Mouse (Mus musculus) urinary bladder, postnatal 25 days (tissue): Measurements from ENCODE around the gene Pou4f1.
A peak's percentile ranks its signal among the peaks of the same experiment; 100 is the strongest.
"Not testable (repeated sequence)": the region's sequence is repeated elsewhere in the genome, so short reads cannot be mapped to it uniquely, and the experiment has no call there.

Source experiments
- DNase-seq: peaks from one replicate; pipeline ENCODE4 v3.0.0; 2022; ENCODE audit warnings: low spot score

Pou4f1 gene

DNA sequence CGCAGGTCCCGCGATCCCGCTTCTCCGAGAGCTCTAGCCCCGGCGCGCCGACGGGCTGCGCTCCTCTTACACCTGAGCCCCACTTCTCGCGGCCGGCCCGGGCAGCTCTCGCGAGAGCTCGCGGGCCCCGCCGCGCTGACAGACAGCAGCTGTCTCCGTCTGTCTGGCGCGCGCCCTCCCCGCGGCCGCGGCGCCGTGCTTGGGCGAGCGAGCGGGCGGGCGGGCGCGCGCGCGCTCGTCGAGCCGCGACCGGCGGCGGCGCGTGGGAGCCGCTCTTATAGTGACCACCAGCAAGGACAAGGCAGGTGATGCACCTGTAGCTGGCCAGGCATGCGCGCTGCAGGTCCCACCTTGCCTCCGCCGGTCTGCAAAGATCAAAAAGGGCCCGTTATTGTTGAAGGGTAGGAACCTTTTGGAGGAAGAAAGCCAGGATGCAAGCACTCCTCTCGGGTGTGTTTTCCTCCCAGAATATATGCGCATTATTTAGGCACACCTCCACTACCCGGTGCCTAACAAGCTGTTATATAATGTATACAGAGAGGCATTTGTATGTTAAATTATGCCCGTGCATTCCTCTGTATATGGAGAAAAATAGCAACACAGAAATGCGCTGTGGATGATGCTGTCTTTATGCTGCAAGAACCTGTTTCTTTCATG, at the start of gene Pou4f1:
Gene Pou4f1, minus strand, starts transcription at position 34 of the 657 bp plus-strand sequence.
- DNase-seq, result peak; percentile 36

DNA sequence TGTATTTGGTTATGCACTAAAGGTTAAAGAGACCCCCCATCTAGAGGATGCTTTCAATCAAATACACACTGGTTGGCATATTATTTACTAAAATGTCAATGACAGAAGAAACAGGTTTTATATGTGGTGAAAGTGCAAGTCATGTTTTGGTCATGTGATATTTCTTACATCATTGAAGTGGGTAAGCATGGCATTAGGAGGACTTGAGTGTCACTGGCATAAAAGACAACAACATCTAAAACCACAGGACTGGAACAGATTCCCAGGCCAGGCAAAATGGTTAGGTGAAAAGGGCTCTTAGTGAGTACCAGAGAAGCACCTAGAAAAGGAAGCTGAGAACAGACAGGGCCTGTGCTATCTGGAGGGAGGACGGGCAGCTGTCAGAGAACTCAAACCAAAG, 43.9 kb upstream of the Pou4f1 start:
- no peak for DNase-seq

DNA sequence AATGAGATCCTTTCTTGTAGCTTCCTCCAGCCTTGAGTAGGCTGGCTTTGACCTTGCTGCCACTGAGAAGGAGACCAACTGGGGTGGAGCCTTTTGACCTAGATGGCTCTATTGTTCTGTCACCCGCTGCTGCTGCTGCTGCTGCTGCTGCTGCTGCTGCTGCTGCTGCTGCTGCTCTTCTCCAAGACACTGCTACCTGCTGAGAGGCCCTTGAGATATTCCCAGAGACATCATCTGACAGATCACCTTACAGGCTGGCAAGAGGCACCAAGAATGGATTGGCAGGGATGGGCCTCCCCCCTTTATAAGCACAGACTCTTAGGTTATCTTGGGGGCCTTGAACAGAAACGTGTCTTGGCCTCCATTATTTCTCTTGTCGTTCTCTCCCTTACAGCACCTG, 35.0 kb upstream of the Pou4f1 start:
- not testable (repeated sequence) for DNase-seq

DNA sequence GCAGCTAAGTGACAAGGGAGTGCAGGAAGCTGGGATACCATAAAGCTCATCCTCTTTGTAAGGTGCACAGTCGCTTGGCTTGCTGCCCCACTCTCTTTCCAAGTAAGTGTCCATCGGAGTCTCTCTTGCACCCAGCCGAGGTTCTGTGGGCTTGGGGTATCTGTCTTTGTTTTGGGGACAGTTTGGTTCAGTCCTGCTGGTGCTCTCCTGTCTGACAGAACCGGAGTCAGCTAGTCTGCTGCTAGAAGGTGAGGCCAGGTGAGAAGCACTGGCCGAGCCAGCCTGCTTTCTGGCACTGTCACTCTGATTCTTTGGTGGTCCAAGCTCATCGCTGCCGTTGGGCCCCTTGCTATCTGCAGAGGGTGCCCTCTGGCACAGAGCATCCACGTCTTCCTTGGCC, 12.0 kb upstream of the Pou4f1 start:
- no peak for DNase-seq

DNA sequence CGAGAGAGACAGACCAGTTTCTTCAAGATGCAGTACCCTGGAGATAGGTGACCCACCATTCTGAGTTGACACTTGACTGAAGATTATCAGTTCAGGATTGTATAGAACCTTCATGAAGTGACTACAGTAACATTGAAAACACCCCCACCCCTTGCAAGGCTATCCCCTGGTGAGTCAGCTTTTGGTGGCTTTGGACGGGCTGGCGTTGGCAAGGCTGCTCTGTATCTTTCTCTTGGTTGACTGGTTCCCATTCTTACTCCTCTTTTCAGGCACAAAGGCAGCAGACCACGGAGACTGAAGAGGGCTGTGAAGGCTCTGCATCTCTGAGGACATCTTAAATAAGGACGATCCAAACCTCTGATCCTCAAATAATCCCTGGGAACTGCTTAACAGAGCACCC, 10.8 kb upstream of the Pou4f1 start:
- DNase-seq, result no peak

GRCm38 (mm10) chr14:104477616-104478015, 9.8 kb upstream of the Pou4f1 start:
- DNase-seq, result no peak

GRCm38 (mm10) chr14:104475438-104475837, 7.6 kb upstream of the Pou4f1 start:
- no peak for DNase-seq

GRCm38 (mm10) chr14:104468623-104468970, 798 bp upstream of the Pou4f1 start:
- no peak for DNase-seq

DNA sequence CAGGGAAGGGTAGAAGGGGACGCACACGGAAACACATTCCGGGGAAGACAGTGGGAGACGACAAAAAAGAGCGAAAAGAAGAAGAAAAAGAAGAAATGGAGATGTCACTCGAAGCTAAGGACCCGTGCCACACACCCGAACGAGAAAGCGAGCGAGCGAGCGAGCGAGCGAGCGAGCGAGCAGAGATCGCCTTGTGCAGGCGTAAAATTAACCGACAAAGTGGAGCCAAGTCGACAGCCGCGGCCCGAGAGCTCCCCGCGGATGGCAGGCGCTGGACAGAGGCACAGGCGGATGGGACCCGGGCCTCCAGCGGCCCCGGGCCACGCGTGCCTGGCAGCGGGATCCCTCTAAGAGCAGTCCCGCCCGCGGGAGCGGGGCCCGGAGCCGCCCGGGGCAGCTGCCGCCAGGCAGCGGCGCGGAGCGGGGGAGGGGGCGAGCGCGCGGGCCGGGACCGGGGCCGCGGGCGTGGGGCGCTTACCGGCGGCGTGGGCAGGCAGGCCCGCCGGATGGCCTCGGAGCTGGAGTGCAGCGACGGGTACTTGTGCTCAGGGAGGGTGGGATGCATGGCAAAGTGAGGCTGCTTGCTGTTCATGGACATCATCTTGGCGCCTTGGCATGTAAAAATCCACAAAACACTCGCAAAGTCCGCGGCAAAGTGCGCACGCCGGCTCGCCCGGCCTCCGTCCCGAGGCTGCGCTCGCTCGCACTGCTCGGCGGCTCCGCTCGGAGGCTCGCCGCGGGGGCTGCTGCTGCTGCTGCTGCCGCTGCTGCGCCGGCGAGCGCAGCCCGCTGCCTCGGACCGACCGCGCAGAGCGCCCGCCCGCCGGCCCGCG, 450 bp downstream of the Pou4f1 start:
- no peak for DNase-seq

- DNase-seq, result no peak
Measured at GRCm38 (mm10) chr14:104466557-104466956, 1.2 kb downstream of the Pou4f1 start.

DNA sequence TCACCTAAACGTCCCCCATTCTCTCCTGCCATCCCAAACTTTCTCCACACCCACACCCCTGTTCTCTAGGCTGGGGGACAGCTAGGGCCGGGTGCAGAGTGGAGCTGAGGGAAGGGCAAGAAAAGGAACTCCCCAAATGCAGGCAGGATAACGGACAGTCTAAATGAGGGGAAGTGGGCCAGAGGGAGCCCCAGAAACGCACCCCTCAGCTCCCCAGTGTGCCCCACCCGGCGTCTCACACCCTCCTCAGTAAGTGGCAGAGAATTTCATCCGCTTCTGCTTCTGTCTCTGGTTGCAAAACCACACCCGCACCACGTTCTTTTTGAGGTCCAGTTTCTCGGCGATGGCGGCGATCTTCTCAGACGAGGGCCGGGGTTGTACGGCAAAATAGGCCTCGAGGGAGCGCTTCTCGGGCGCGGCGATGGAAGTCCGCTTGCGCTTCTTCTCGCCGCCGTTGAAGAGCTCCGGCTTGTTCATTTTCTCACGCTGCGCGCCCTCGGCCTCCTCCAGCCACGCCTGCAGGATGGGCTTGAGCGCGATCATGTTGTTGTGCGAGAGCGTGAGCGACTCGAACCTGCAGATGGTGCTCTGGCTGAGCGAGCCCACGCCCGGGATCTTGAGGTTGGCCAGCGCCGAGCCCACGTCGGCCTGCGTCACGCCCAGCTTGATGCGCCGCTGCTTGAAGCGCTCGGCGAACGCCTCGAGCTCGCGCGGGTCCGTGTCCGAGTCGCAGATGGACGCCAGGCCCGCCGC, 2.1 kb downstream of the Pou4f1 start:
- no peak for DNase-seq

- no peak for DNase-seq
Measured at GRCm38 (mm10) chr14:104464841-104465240, 3.0 kb downstream of the Pou4f1 start.

GRCm38 (mm10) chr14:104463631-104464250, 4.1 kb downstream of the Pou4f1 start:
- DNase-seq, result no peak

- DNase-seq, result no peak
Measured at GRCm38 (mm10) chr14:104461286-104462240, 6.2 kb downstream of the Pou4f1 start.

- no peak for DNase-seq
Measured at GRCm38 (mm10) chr14:104460325-104461285, 7.2 kb downstream of the Pou4f1 start.

GRCm38 (mm10) chr14:104459513-104460111, 8.2 kb downstream of the Pou4f1 start:
- no peak for DNase-seq

DNA sequence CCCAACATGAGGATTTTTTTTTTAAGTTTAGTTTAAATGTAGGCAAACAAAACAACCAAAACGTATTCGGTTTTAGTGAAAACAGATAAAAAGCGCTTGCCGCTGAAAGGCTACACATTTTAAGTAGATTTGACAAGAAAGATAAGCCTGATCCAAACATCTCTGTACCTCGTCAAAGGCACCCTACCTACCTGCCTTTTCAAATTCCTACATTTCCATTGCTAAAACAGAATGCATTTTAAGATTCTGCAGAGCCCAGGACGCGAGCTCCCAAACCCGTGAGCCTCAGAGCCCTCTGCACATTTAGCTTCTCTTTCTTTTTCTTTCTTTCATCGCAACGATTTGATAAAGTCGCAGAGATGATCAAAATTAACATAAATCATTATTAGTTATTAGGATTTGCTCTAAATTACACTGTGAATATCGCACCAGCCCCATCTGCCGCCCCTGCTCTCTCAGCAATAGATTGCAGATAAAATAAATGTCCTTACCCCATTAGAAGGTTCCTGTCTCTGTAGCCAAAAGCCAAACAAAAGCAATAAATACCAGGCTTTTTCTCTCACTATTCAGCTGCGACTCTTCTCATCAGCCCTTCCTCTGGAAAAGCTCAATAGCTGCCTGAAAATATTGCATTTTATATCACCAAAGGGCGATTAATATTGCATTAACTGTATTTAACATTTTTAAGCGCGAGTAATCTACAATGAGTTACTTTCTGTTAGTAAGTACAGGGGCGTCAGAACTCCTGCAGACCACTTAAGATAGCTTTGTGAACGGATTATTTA, 8.9 kb downstream of the Pou4f1 start:
- DNase-seq, result no peak

DNA sequence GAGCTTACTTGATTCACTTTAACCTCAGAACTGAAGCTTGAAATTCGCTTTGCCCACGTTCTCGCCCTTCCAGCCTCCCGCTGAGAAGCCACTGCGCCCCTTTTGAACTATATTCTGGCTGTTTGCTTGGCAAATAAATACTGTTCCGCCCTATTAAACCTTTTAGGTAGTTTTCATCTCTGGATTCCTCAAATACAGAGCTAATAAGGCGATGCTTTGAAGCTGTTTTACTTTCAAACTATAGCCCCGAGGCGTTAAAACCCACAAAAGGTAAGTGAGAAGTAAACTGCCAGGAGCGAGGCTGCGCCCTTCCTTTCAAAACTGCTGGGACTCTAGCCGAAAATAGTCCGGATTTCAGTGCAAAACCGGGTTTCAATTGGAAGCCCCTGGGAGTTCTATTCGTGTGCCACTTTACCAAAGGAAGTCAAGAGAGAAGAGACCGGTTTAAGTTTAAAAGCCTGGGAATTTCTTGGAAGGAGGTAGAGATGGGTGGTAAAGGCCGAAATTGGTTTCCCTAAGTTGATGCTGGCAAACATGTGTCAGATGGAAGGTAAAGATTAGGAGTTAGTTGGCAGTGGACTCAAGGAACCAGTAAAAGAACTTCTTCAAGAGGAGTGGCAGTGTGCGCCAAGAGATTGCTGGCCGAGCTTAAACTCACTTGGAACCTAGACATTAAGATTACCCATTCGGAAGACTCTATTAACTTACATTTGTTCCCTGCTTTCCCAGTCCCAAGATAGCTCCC, 9.7 kb downstream of the Pou4f1 start:
- DNase-seq, result no peak
